Mouse (Mus musculus) ZHBTc4 (cell line): ENCODE measurements at regions not wholly inside any gene's neighbourhood (a gene's known extent, or its start where the extent isn't known, plus 50 kb on each side); places are given as distances from the start of the nearest gene placed in this dataset.

Experiments used
- DNase-seq: peaks from one replicate; pipeline ENCODE4 v3.0.0-alpha.2; 2011; ENCODE audit warnings: low read depth, low spot score

DNA sequence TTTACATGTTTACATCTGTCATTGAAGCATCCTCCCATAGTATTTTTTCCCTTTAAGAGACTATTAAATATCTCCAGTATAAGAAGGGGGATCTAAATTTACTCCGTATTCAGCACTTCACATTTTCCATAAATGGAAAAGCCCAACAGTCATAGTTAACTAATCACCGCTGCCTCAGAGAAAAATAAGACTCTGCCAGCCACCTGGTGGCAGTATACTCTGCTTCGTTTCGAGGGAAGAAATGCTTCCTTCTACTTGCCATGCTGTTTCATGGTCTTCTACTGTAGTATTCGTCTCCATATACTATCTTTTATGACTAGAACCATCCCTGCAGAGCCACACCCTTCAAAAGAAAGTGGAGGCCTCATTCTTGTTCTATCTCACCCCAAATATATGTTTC is 52.0 kb upstream of the Tro start:
- DNase-seq: peak; percentile 2
